Mouse (Mus musculus) embryo, embryonic 11.5 days (tissue): ENCODE results near the gene Oas1c.
A peak's percentile ranks its signal among the peaks of the same experiment; 100 is the strongest.

Source experiments
- DNase-seq: peaks from one replicate; pipeline ENCODE4 v3.0.0-alpha.2; 2012; ENCODE audit warnings: low read depth, low spot score

The Oas1c gene

GRCm38 (mm10) chr5:120782446-120782845 is 29.9 kb downstream of the Oas1c start:
- no peak for DNase-seq

GRCm38 (mm10) chr5:120781646-120782045 is 30.7 kb downstream of the Oas1c start:
- DNase-seq: no peak

- no peak for DNase-seq
Observed at GRCm38 (mm10) chr5:120779922-120780321, 32.4 kb downstream of the Oas1c start.

GRCm38 (mm10) chr5:120778941-120779340 is 33.4 kb downstream of the Oas1c start:
- DNase-seq: no peak

- DNase-seq: no peak
Observed at GRCm38 (mm10) chr5:120777478-120777877, 34.8 kb downstream of the Oas1c start, which contains the start of gene Oas3. TSS of gene Oas3 (minus strand) at chr5:120777661.

- no peak for DNase-seq
Observed at GRCm38 (mm10) chr5:120776801-120777200, 35.5 kb downstream of the Oas1c start.

- DNase-seq: no peak
Observed at GRCm38 (mm10) chr5:120775287-120775985, 36.9 kb downstream of the Oas1c start.

- DNase-seq: no peak
Observed at GRCm38 (mm10) chr5:120769396-120769795, 42.9 kb downstream of the Oas1c start.

- DNase-seq: no peak
Observed at GRCm38 (mm10) chr5:120765010-120765409, 47.3 kb downstream of the Oas1c start.

GRCm38 (mm10) chr5:120761901-120762300 is 50.4 kb downstream of the Oas1c start:
- peak; percentile 7 for DNase-seq

GRCm38 (mm10) chr5:120754215-120754614 is 58.1 kb downstream of the Oas1c start:
- DNase-seq: no peak

- DNase-seq: no peak
Observed at GRCm38 (mm10) chr5:120752786-120753185, 59.5 kb downstream of the Oas1c start.

- DNase-seq: no peak
Observed at GRCm38 (mm10) chr5:120751206-120751605, 61.1 kb downstream of the Oas1c start.
